Mouse (Mus musculus) hindbrain, postnatal 0 days (tissue): ENCODE results near the gene Prkag3. TPM values are rescaled to one million over a fixed set of nuclear protein-coding genes. Genes with fewer than 3 reads are reported as not detected.

ENCODE experiments used
- ATAC-seq: fragments of 200-750 bp; cut with Nextera tagmentation; 2 replicates; pipeline ENCODE4 v1.8.0; 2017; ENCODE audit warnings: mild to moderate bottlenecking, moderate TSS enrichment, moderate library complexity
- DNase-seq: peaks from one replicate; pipeline ENCODE4 v3.0.0-alpha.2; 2015; ENCODE audit warnings: low spot score
- H3K27ac ChIP-seq: fragments of 300-500 bp; sonication (generic); 2 replicates; pipeline ENCODE4 v1.5.1; 2014; ENCODE audit warnings: mild to moderate bottlenecking
- H3K27me3 ChIP-seq: fragments of 300-500 bp; sonication (generic); 2 replicates; pipeline ENCODE4 v1.6.1; 2014; ENCODE audit warnings: low read length, mixed read lengths; ENCODE audit not compliant: insufficient read depth
- H3K36me3 ChIP-seq: fragments of 300-500 bp; sonication (generic); 2 replicates; pipeline ENCODE4 v1.6.1; 2014; ENCODE audit warnings: low read length, mixed read lengths; ENCODE audit not compliant: insufficient read depth
- H3K4me1 ChIP-seq: fragments of 300-500 bp; sonication (generic); 2 replicates; pipeline ENCODE4 v1.6.1; 2014; ENCODE audit warnings: antibody characterized with exemption, low read length, mixed read lengths; ENCODE audit not compliant: insufficient read depth
- H3K4me2 ChIP-seq: fragments of 300-500 bp; sonication (generic); 2 replicates; pipeline ENCODE4 v1.6.1; 2014; ENCODE audit warnings: low read depth, mild to moderate bottlenecking, low read length, moderate library complexity, mixed read lengths
- H3K4me3 ChIP-seq: fragments of 300-500 bp; sonication (generic); 2 replicates; pipeline ENCODE4 v1.5.1; 2014; ENCODE audit warnings: low read length
- H3K9ac ChIP-seq: fragments of 300-500 bp; sonication (generic); replicated peaks from 2 replicates; pipeline ENCODE4 v1.6.1; 2014; ENCODE audit warnings: mild to moderate bottlenecking, low read length, moderate library complexity, mixed read lengths
- H3K9me3 ChIP-seq: fragments of 300-500 bp; sonication (generic); 2 replicates; pipeline ENCODE4 v1.6.1; 2016; ENCODE audit warnings: low read length, mixed read lengths
- CTCF ChIP-seq: IDR thresholded peaks from 2 replicates; pipeline ENCODE4 v1.5.1; 2016; ENCODE audit warnings: antibody characterized with exemption, control low read depth, low read depth
- WGBS: fragments of 180-500 bp; shearing (Covaris S2); extraction: QIAGEN DNeasy Blood & Tissue Kit; methylation state at CpG from one replicate; pipeline ENCODE4 v1.1.7; 2014; 5-methylcytosine and 5-hydroxymethylcytosine counted together
- polyA plus RNA-seq: library from polyadenylated mRNA; unstranded; fragments of >200 nt; fragmentation: Nextera tagmentation; extraction: Ambion mirVana; gene quantifications from 2 replicates; pipeline ENCODE4 v1.2.1, GENCODE M21; 2015
- total RNA-seq: library from RNA; depleted of rRNA; stranded (reverse); fragments of >200 nt; gene quantifications from 2 replicates; pipeline ENCODE4 v1.2.3, GENCODE M21; 2014; rRNA removed

The Prkag3 gene
- total RNA-seq, result not detected in 2 replicates
- not detected in 2 replicates for polyA plus RNA-seq

DNA sequence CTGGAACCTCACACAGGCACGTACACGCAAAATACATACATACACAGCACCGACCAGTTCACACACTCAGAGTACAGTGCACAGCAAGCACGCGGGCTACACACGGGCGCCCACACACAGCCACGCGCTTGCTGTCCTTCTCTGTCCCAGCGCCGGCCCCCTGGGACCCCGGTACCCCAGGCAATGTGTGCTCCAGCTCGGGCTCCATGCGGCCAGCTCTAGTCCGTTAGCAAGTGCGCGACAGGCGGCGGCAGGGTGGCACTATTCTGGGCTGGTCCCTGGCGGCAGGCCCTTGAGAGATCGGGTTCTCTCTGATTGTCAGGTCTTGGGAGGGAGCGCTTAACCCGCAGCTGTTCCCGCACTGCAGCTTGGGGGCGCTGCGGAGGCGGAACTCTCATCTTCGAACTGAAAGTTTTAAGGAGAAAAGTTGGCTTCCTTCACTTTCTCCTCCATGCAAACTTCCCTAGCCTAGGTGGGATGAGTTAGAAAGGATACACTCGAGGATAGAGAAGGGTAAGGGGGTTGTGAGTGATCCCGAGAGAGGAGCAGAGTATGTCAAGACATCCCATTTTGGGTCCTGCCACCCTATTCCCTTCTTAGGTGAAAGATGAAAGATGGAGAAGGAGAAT lies at the start of gene Prkag3:
Prkag3 (minus strand) TSS at position 579 of the 629 bp plus-strand sequence.
- Histone ChIP-seq H3K27me3 (peaks cover 18% of the 10 kb centered on the region; the same call in 1 of the 2 replicates), H3K36me3 (no peaks in the 10 kb centered on the region), H3K4me1 (no peaks in the 10 kb centered on the region), H3K9me3 (no peaks in the 10 kb centered on the region), H3K9ac (no peak within 1 kb of the TSS), H3K4me2 (peak within 1 kb of the TSS; percentile 48), H3K27ac (no peak within 1 kb of the TSS), H3K4me3 (peak within 1 kb of the TSS; percentile 10; the same call in 1 of the 2 replicates)
- peak; percentile 60 for TF ChIP-seq CTCF
- WGBS, result 9% methylated on average over 30 of the region's 30 CpGs
- peak; percentile 70 for ATAC-seq
- peak; percentile 64 for DNase-seq

DNA sequence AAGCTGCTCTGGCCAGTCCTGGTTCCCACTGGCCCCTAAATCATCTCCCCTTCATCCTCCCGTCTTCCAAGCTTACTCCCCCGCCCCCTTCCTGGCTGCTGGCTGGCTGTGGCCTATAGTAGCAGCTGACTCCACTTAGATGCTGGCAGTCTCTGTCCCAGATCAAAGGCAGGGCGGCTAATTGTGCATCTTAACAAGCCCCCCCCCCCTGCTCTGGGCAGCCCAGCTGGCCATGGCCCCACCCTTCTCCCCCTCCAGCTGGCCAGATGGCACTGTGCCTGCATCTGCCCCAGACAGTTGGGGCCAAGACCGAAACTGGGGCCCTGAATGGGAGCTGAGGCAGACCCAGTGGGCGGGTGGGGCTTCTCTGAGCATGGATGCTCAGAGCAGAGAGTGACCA lies 48.4 kb upstream of the Prkag3 start:
- Histone ChIP-seq H3K4me1 (peaks cover 11% of the 10 kb centered on the region; the same call in 1 of the 2 replicates), H3K9ac (no peak overlapping the region), H3K27me3 (peaks cover 40% of the 10 kb centered on the region), H3K27ac (no peak overlapping the region), H3K4me2 (no peak overlapping the region), H3K36me3 (no peaks in the 10 kb centered on the region), H3K9me3 (no peaks in the 10 kb centered on the region), H3K4me3 (no peak overlapping the region)
- WGBS, result 20% methylated on average over 5 of the region's 5 CpGs
- ATAC-seq (peak; percentile 86), DNase-seq (peak; percentile 90)
- TF ChIP-seq CTCF, result no peak

DNA sequence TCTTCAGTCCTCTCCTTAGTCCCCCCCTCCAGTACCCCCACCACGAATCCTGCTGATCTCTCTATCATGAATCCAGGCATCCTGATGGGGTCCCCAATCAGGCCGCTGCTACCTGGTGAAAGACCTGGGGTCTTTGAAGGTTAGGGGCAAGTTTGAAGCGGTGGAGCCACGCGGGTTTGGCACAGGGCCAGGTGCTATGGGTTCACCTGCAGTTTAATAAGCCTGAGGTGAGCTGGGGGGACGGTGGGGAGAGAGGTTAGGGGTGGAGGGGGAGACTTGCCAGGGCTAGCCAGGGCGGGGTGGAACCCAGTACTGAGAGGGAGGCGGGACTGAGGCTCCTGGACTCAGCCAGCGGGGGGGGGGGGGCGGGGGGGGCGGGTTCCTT lies 46.1 kb upstream of the Prkag3 start:
- H3K4me2 ChIP-seq, result peak overlapping the region; percentile 53; the same call in 1 of the 2 replicates
- no peak overlapping the region for H3K4me3 ChIP-seq
- H3K36me3 ChIP-seq, result no peaks in the 10 kb centered on the region
- DNase-seq, result no peak
- H3K27ac ChIP-seq, result no peak overlapping the region
- 0% methylated on average over 5 of the region's 11 CpGs for WGBS
- no peak overlapping the region for H3K9ac ChIP-seq
- H3K9me3 ChIP-seq, result no peaks in the 10 kb centered on the region
- no peak for TF ChIP-seq CTCF
- H3K4me1 ChIP-seq, result peaks cover 20% of the 10 kb centered on the region
- peaks cover 41% of the 10 kb centered on the region for H3K27me3 ChIP-seq
- ATAC-seq, result no peak

DNA sequence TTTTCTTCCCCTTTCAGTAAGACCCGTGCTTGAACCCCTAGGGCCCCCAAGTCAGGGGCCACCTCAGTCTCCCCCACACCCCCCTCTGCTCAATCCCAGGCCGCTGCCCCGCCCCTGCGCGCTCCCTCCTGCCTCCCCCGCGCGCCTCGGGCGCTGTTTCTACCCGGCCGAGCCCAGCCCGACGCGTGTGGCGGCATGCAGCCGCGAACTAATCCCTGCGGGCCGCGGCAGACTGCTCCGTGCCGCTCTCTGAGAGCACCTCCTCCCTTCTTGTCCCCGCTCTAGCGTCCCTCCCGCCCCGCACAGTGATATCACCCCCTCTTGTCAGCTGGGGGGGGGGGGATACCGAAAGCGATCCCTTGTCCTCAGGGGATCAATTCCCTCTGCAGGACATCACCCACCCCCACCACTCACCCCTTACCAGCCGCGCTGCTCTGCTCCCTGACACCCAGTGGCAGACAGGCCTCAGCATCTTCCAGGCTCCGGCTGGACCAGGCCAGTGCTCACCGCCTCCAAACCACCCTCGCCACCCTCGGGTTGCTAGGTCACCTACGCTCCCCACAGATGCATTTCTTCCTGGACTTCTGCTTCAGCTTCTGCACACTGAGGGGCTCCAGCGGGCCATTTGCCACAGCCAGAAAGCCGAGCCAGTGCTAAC lies 45.6 kb upstream of the Prkag3 start:
- H3K27ac ChIP-seq, result no peak overlapping the region
- H3K9me3 ChIP-seq, result no peaks in the 10 kb centered on the region
- peak overlapping the region; percentile 53 for H3K4me2 ChIP-seq
- DNase-seq, result peak; percentile 35
- WGBS, result 1% methylated on average over 34 of the region's 38 CpGs
- peak overlapping the region; percentile 27 for H3K4me3 ChIP-seq
- peak overlapping the region; percentile 24; the same call in 1 of the 2 replicates for H3K9ac ChIP-seq
- ATAC-seq, result 0 out of 2 replicates have a peak, but pooled peaks have one; percentile 6
- H3K36me3 ChIP-seq, result no peaks in the 10 kb centered on the region
- no peak for TF ChIP-seq CTCF
- H3K4me1 ChIP-seq, result peaks cover 20% of the 10 kb centered on the region
- peaks cover 42% of the 10 kb centered on the region for H3K27me3 ChIP-seq

DNA sequence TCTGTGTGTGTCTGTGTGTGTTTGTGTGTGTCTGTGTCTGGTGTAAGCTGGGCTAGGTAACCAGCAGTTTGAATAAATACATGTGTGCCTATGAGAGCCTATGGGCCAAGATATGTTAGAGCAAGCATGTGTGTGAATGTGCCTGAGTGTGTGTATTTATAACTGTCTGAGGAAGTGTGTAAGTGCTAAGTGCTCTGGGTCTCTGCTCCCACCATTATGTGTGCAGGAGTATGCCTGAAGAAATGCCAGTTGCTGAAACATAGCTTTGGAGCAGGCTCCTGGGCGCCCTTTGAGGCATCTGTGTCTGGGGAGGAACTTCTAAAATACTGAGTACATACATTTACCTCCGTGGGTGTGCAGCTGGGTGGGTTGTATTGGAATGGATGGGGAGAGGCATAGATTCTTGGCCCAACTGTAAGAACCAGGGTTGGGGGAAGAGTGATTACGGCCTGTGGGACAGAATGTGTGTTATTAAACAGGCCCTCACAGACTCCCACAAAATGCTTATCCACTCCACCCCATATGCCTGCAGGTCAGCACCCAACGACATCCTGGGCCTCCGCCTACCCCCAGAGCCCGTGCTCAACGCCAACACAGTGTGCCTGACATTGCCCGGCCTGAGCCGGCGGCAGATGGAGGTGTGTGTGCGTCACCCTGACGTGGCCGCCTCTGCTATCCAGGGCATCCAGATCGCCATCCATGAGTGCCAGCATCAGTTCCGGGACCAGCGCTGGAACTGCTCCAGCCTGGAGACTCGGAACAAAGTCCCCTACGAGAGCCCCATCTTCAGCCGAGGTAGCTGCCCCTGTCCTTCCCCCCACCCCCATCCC lies 44.0 kb upstream of the Prkag3 start:
- WGBS, result 24% methylated on average over 19 of the region's 19 CpGs
- no peak overlapping the region for H3K9ac ChIP-seq
- no peaks in the 10 kb centered on the region for H3K36me3 ChIP-seq
- no peak overlapping the region for H3K4me3 ChIP-seq
- DNase-seq (no peak), ATAC-seq (no peak)
- H3K4me1 ChIP-seq, result peaks cover 20% of the 10 kb centered on the region
- TF ChIP-seq CTCF, result no peak
- no peak overlapping the region for H3K27ac ChIP-seq
- no peaks in the 10 kb centered on the region for H3K9me3 ChIP-seq
- H3K27me3 ChIP-seq, result peaks cover 31% of the 10 kb centered on the region
- H3K4me2 ChIP-seq, result no peak overlapping the region

DNA sequence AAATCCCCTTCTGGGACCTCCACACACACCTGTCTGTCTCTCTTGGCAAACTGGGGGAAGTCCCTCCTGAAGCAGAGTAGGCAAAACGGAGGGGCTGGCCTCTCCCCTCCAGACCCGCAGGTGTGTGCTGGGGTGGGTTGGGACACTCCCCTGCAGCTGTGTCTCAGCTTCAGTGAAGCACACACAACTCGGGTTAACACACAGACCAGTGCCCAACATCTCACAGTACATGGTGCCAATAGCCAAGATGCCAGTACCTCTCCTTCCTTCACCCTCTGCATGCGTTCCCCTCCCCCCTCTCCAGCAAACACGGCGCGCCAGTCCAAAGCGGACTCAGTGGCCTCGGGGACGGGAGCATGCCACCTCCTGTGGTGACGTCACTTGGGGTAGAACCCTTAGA lies 42.2 kb upstream of the Prkag3 start, which contains the start of gene Wnt10a:
Wnt10a (plus strand) TSS at position 268 of the 400 bp plus-strand sequence.
- Histone ChIP-seq H3K27me3 (peaks cover 40% of the 10 kb centered on the region), H3K4me2 (peak within 1 kb of the TSS; percentile 64), H3K36me3 (no peaks in the 10 kb centered on the region), H3K4me1 (peaks cover 20% of the 10 kb centered on the region), H3K4me3 (peak within 1 kb of the TSS; percentile 29), H3K27ac (no peak within 1 kb of the TSS), H3K9me3 (no peaks in the 10 kb centered on the region), H3K9ac (peak within 1 kb of the TSS; percentile 33; the same call in 1 of the 2 replicates)
- ATAC-seq (peak; percentile 22), DNase-seq (no peak)
- TF ChIP-seq CTCF, result no peak
- 2% methylated on average over 11 of the region's 11 CpGs for WGBS
